Mouse (Mus musculus): ENCODE data around the gene Psma6.

GRCm38 (mm10) chr12:55450421-55450820 lies 66.4 kb downstream of the Psma6 start:
- TF ChIP-seq CTCF (conservative IDR thresholded peaks at IDR 0.05; ENCODE audit: low read length) (no peak), POU5F1 (IDR thresholded peaks at IDR 0.05; ENCODE audit: borderline replicate concordance, low read length) (no peak), NANOG (IDR thresholded peaks at IDR 0.05; ENCODE audit: borderline replicate concordance, low read length) (no peak)

Data from E14TG2a.4 (cell line).